Mouse (Mus musculus) NIH3T3 (cell line): Measurements from ENCODE around the gene Mettl5.
A peak's percentile ranks its signal among the peaks of the same experiment; 100 is the strongest.
"Not testable (repeated sequence)": the region's sequence is repeated elsewhere in the genome, so short reads cannot be mapped to it uniquely, and the experiment has no call there.

ENCODE experiments used
- DNase-seq: peaks from one replicate; pipeline ENCODE4 v3.0.0-alpha.2; 2012; ENCODE audit warnings: low read depth

Gene Mettl5

GRCm38 (mm10) chr2:69885451-69886305 lies at the start of gene Mettl5:
Gene Mettl5, minus strand, starts transcription at chr2:69885615.
- peak; percentile 94 for DNase-seq

GRCm38 (mm10) chr2:69924943-69925342 lies 39.5 kb upstream of the Mettl5 start:
- DNase-seq: no peak

DNA sequence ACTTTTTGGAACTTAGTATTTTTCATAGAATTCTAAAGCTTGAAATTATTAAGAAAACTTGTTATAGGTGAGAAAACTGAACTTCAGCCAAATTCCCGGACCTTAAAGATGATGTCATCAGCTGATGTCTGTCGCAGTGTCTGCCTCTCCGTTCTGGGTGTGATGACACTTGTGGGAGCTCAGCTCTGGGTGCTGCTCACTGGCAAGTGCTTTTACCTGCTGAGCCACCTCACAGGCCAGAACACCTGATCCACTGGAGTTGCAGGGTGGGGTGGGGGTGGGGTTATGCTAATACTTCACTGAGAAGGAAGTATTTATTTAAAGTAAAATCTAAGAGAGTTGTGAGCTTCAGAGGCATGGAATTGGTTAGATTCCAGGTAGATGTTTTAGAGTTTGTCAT lies 31.9 kb upstream of the Mettl5 start:
- no peak for DNase-seq

DNA sequence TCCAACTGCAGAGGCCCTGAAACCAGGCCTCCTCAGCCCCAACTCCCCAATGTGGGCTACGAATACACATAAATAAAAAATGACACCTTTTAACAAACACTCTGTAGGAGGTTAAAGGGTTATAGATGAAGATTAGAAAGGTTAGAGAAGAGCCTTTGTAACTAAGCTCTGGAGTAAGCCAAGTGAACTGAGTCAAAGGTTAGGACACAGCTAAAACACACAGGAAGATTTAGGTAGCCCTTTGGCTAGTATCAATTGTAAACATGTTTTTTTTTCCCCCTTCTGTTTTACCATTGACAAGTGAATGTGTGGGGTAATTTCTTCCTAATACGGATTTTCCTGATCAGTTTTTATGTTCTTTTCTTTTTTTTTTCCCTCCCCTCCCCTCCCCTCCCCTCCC lies 27.4 kb upstream of the Mettl5 start:
- no peak for DNase-seq

- DNase-seq: not testable (repeated sequence)
These were observed 22.0 kb upstream of the Mettl5 start for GRCm38 (mm10) chr2:69907394-69907793.

DNA sequence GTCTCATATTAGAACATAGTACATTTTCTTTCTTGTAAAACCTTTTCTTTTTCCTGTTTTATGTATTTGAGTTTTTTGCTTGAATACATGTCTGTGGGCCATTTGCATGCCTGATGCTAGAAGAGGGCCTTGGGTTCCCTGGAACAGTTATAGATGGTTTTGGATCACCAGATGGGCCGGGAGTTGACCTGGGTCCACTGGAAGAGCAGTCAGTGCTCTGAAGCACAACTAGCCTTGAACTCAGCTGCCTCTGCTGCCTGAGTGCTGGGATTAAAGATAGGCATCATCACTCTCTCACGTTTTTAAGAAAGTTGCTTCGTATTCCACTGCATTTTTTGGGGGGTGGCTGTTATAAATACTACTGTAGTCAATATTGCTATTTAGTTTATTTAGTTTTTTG lies 18.1 kb upstream of the Mettl5 start:
- no peak for DNase-seq

- DNase-seq: peak; percentile 60
These were observed 12.5 kb upstream of the Mettl5 start for GRCm38 (mm10) chr2:69897618-69898575.

GRCm38 (mm10) chr2:69897039-69897617 lies 11.7 kb upstream of the Mettl5 start, which contains the start of gene Ubr3:
Gene Ubr3, plus strand, starts transcription at chr2:69897246.
- DNase-seq: peak; percentile 97

DNA sequence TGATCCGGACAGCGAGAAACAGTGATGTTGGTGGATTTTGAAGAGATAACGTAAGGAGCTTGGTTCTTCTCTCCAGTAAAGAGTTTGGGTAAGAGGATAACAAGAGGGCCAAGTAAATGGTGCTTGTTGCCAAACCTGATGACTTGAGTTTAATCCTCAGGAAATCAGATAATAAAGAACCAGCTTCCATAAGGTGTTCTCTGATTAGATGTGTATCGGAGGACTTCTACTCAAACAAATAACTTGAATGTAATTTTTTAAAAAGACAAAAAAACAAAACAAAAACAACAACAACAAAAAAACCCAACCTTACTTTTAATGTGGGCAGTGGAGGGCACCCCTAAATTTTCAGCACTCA lies 10.8 kb upstream of the Mettl5 start:
- no peak for DNase-seq

GRCm38 (mm10) chr2:69895502-69896223 lies 10.2 kb upstream of the Mettl5 start:
- peak; percentile 45 for DNase-seq

GRCm38 (mm10) chr2:69893891-69894290 lies 8.5 kb upstream of the Mettl5 start:
- no peak for DNase-seq

DNA sequence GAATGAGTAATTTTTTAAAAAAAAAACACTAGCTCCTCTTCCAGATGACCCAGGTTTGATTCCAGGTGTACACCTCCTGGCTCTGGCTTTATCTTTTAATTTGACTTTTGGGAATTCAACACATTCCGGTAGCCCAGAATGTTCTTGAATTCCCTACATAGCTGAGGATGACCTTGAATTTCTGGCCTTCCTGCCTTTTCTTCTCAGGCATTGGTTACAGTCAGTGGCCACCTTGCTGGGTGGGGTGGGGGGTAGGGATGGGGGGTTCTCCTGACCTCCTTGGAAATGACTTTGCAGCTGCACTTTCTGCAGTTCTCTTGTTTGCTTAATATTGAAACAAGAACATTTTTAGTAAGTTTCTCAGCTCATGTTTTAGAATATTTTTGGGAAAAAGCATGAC lies 7.7 kb upstream of the Mettl5 start:
- DNase-seq: no peak

DNA sequence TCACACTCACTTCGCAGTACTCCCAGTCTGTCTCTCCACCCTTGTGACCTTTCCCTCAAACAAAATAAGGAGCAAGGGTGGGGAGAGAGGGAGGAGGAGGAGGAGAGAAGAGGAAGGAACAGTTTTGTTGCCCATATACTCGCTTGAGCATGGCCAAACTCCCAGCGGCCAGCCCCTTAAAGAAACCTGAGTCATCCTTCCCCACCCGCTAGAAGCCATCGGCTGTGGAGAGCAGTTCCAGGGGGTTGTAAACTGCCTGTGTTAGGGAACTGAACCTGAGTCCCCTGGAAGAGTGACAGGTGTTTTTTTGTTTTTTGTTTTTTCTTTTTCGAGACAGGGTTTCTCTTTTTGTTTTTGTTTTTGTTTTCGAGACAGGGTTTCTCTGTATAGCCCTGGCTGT lies 5.4 kb upstream of the Mettl5 start:
- no peak for DNase-seq

- no peak for DNase-seq
These were observed 3.5 kb upstream of the Mettl5 start for GRCm38 (mm10) chr2:69888957-69889356.

- DNase-seq: no peak
These were observed 365 bp downstream of the Mettl5 start for GRCm38 (mm10) chr2:69885050-69885449.

GRCm38 (mm10) chr2:69884581-69884980 lies 834 bp downstream of the Mettl5 start:
- no peak for DNase-seq

DNA sequence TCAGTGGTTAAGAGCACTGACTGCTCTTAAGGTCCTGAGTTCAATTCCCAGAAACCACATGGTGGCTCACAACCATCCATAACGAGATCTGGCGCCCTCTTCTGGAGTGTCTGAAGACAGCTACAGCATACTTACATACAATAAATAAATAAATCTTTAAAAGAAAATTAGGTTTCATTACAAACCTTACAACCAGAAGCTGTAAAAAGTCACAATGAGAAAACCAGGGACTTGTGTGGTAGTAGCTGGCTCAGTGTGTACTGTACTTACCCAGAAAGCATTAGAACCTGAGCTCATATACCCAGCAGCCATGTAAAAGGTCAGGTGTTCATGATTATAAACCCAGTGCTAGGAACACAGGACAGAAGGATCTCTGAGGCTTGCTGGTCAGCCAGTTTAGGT lies 1.4 kb downstream of the Mettl5 start:
- DNase-seq: no peak

GRCm38 (mm10) chr2:69862117-69862657 lies 23.2 kb downstream of the Mettl5 start:
- no peak for DNase-seq

- peak; percentile 97 for DNase-seq
These were observed 23.8 kb downstream of the Mettl5 start, which contains the start of gene Ssb for GRCm38 (mm10) chr2:69861485-69862091. Gene Ssb, plus strand, starts transcription at chr2:69861562.

- DNase-seq: peak; percentile 59
These were observed 24.4 kb downstream of the Mettl5 start for GRCm38 (mm10) chr2:69860972-69861452.

- peak; percentile 54 for DNase-seq
These were observed 27.5 kb downstream of the Mettl5 start for GRCm38 (mm10) chr2:69857882-69858281.
